In genomic region chrX:52559995-52560394, GRCm38 (mm10) we compare ENCODE assay signal across 26 mouse cellular contexts. TPM values are rescaled to one million over a fixed set of nuclear protein-coding genes. Genes with fewer than 3 reads are reported as not detected.
DNase-seq lines count a peak whose midpoint lies in the region; ATAC-seq and TF ChIP-seq lines count a peak whose summit lies in the region.
"Had no signal": no experiment of that assay in that cellular context is flagged by ENCODE, and none has a peak within 500 bp of the region (broad histone marks: within the 10 kb centered on the region; RNA-seq: fewer than 3 reads in every experiment).

No protein-coding gene starts in this region.

- no peaks in the 10 kb centered on the region for H3K4me1 ChIP-seq in liver, adult 2 months (ENCODE audit: control insufficient read depth, insufficient read depth, low read length)
- no peaks in the 10 kb centered on the region for H3K4me1 ChIP-seq in liver, embryonic 11.5 days (replicated peaks; ENCODE audit: control insufficient read depth, insufficient read depth, low read length)
- H3K4me1 ChIP-seq in CH12.LX (ENCODE audit: control insufficient read depth in 1 of 2, insufficient read depth in 2 of 2), result no peaks in the 10 kb centered on the region
- no peaks in the 10 kb centered on the region for H3K4me1 ChIP-seq in hindbrain, embryonic 13.5 days (replicated peaks)
- H3K4me1 ChIP-seq: embryonic facial prominence, embryonic 10.5 days; embryonic facial prominence, embryonic 12.5 days; forebrain, embryonic 13.5 days; forebrain, embryonic 15.5 days had no signal

- H3K4me2 ChIP-seq in liver, embryonic 11.5 days, result no peak overlapping the region
- H3K4me2 ChIP-seq in CH12.LX (ENCODE audit: insufficient read depth, low read depth, poor library complexity, severe bottlenecking), result peak overlapping the region; percentile 50; the same call in 1 of the 2 replicates
- H3K4me2 ChIP-seq in hindbrain, embryonic 13.5 days, result no peak overlapping the region
- H3K4me2 ChIP-seq: embryonic facial prominence, embryonic 12.5 days; forebrain, embryonic 13.5 days; forebrain, embryonic 15.5 days had no signal

- no peak for TF ChIP-seq CTCF in liver, adult 2 months (IDR thresholded peaks at IDR 0.05; ENCODE audit: low read depth, low read length)
- TF ChIP-seq CTCF in CH12.LX (conservative IDR thresholded peaks at IDR 0.05 in 1 of 2, IDR thresholded peaks at IDR 0.05 in 1 of 2; ENCODE audit: low read depth in 2 of 2, low read length in 2 of 2), result no peak

- no peak overlapping the region for H3K27ac ChIP-seq in liver, adult 2 months (replicated peaks; ENCODE audit: insufficient read depth, low read depth, low read length)
- no peak overlapping the region for H3K27ac ChIP-seq in liver, embryonic 11.5 days (ENCODE audit: low read depth, low read length)
- H3K27ac ChIP-seq in CH12.LX (ENCODE audit: insufficient read depth, low read depth), result no peak overlapping the region
- no peak overlapping the region for H3K27ac ChIP-seq in hindbrain, embryonic 13.5 days
- H3K27ac ChIP-seq: embryonic facial prominence, embryonic 10.5 days; embryonic facial prominence, embryonic 12.5 days; forebrain, embryonic 13.5 days; forebrain, embryonic 15.5 days had no signal

- no peak for TF ChIP-seq POLR2A in liver, adult 2 months (IDR thresholded peaks at IDR 0.05; ENCODE audit: extremely low read depth, insufficient read depth, low read length)
- no peak for TF ChIP-seq POLR2A in CH12.LX (IDR thresholded peaks at IDR 0.05; ENCODE audit: low read depth, low read length)

- no peak overlapping the region for H3K4me3 ChIP-seq in liver, adult 2 months (ENCODE audit: insufficient read depth, low read depth, low read length)
- H3K4me3 ChIP-seq in liver, embryonic 11.5 days (ENCODE audit: low read depth, low read length), result no peak overlapping the region
- no peak overlapping the region for H3K4me3 ChIP-seq in CH12.LX (replicated peaks in 1 of 3; ENCODE audit: low read depth in 2 of 3, low read length in 2 of 3, poor library complexity in 1 of 3)
- H3K4me3 ChIP-seq in hindbrain, embryonic 13.5 days, result no peak overlapping the region
- H3K4me3 ChIP-seq: embryonic facial prominence, embryonic 10.5 days; embryonic facial prominence, embryonic 12.5 days; forebrain, embryonic 13.5 days; forebrain, embryonic 15.5 days had no signal

- no peaks in the 10 kb centered on the region for H3K36me3 ChIP-seq in liver, adult 2 months (ENCODE audit: control insufficient read depth, insufficient read depth, low read length)
- no peaks in the 10 kb centered on the region for H3K36me3 ChIP-seq in liver, embryonic 11.5 days (ENCODE audit: control insufficient read depth, insufficient read depth, low read length)
- H3K36me3 ChIP-seq in CH12.LX (replicated peaks in 1 of 2; ENCODE audit: control insufficient read depth in 1 of 2, insufficient read depth in 1 of 2, low read length in 1 of 2), result no peaks in the 10 kb centered on the region
- H3K36me3 ChIP-seq in hindbrain, embryonic 13.5 days, result no peaks in the 10 kb centered on the region
- H3K36me3 ChIP-seq: embryonic facial prominence, embryonic 12.5 days; forebrain, embryonic 15.5 days had no signal

- no peak for TF ChIP-seq RAD21 in CH12.LX (IDR thresholded peaks at IDR 0.05; ENCODE audit: low read depth, low read length)

- H3K9me3 ChIP-seq in liver, embryonic 11.5 days (ENCODE audit: control insufficient read depth, low read length), result no peaks in the 10 kb centered on the region
- no peaks in the 10 kb centered on the region for H3K9me3 ChIP-seq in CH12.LX (replicated peaks; ENCODE audit: low read length)
- H3K9me3 ChIP-seq in hindbrain, embryonic 13.5 days, result no peaks in the 10 kb centered on the region
- H3K9me3 ChIP-seq: embryonic facial prominence, embryonic 10.5 days; embryonic facial prominence, embryonic 12.5 days; forebrain, embryonic 13.5 days; forebrain, embryonic 15.5 days had no signal

- no peaks in the 10 kb centered on the region for H3K79me2 ChIP-seq in liver, adult 2 months (ENCODE audit: control insufficient read depth, insufficient read depth, low read length)
- H3K79me2 ChIP-seq in CH12.LX (replicated peaks; ENCODE audit: control insufficient read depth, extremely low read depth, insufficient read depth, poor library complexity, severe bottlenecking), result no peaks in the 10 kb centered on the region

- in situ Hi-C loops in CH12.LX (cut with MboI; ENCODE audit: low pct_ligation_motif_present, low pct_unique_long_range_greater_than_20kb, low sequenced_read_pairs), result no loop called here

- no peak overlapping the region for H3K9ac ChIP-seq in liver, adult 2 months (ENCODE audit: low read depth, low read length)
- no peak overlapping the region for H3K9ac ChIP-seq in liver, embryonic 11.5 days (ENCODE audit: low read depth, low read length)
- H3K9ac ChIP-seq in CH12.LX (ENCODE audit: insufficient read depth, low read depth), result no peak overlapping the region
- H3K9ac ChIP-seq in hindbrain, embryonic 13.5 days, result no peak overlapping the region
- H3K9ac ChIP-seq: embryonic facial prominence, embryonic 12.5 days; forebrain, embryonic 13.5 days; forebrain, embryonic 15.5 days; forebrain, postnatal 0 days had no signal

- no peaks in the 10 kb centered on the region for H3K27me3 ChIP-seq in liver, adult 2 months (ENCODE audit: control insufficient read depth, insufficient read depth, low read length)
- no peaks in the 10 kb centered on the region for H3K27me3 ChIP-seq in liver, embryonic 11.5 days (replicated peaks; ENCODE audit: control insufficient read depth, insufficient read depth, low read length)
- no peaks in the 10 kb centered on the region for H3K27me3 ChIP-seq in CH12.LX (replicated peaks)
- H3K27me3 ChIP-seq in hindbrain, embryonic 13.5 days, result no peaks in the 10 kb centered on the region
- H3K27me3 ChIP-seq: embryonic facial prominence, embryonic 12.5 days; forebrain, embryonic 15.5 days had no signal

- dilution Hi-C loops in CH12.LX (cut with MboI; ENCODE audit: extremely low pct_ligation_motif_present, extremely low pct_unique_long_range_greater_than_20kb, low sequenced_read_pairs), result no loop called here

- peak; percentile 30 for TF ChIP-seq EP300 in CH12.LX (IDR thresholded peaks at IDR 0.05; ENCODE audit: low read length)

- ATAC-seq in liver, embryonic 11.5 days (replicated peaks; ENCODE audit: low FRiP score), result no peak
- ATAC-seq in granulocyte monocyte progenitor cell, adult 5-6 weeks (replicated peaks; ENCODE audit: poor library complexity, severe bottlenecking), result peak; percentile 87
- ATAC-seq in megakaryocyte progenitor cell, adult 5-6 weeks (replicated peaks; ENCODE audit: poor library complexity), result peak; percentile 60
- ATAC-seq in hindbrain, embryonic 13.5 days (ENCODE audit: low FRiP score), result no peak
- ATAC-seq: activated CD4-positive, CD25-positive, alpha-beta regulatory T cell, adult 4 months; CD4-positive, CD25-positive, alpha-beta regulatory T cell, adult 4 months; forebrain, embryonic 13.5 days; forebrain, embryonic 15.5 days; forebrain, postnatal 0 days; Patski had no signal

- 72% methylated on average over 4 of the region's 4 CpGs for WGBS in liver, adult 2 months
- WGBS in liver, embryonic 11.5 days, result 76% methylated on average over 4 of the region's 4 CpGs
- WGBS in hindbrain, embryonic 13.5 days, result 75% methylated on average over 4 of the region's 4 CpGs

- DNase-seq in liver, adult 2 months (ENCODE audit: extremely low read depth, low read depth, low spot score), result peak; percentile 6
- no peak for DNase-seq in liver, embryonic 11.5 days (ENCODE audit: low spot score)
- DNase-seq in CH12.LX (ENCODE audit: extremely low read depth), result peak; percentile 38
- DNase-seq in embryo, embryonic 9.5 days (ENCODE audit: extremely low spot score), result no peak
- DNase-seq: adrenal gland, adult 8-10 months; adrenal gland, postnatal 14 days; adrenal gland, postnatal 36 days; B cell, adult 2 months; cerebellum, adult 11-12 months; cerebellum, adult 2 months; cerebellum, adult 9-10 months; cerebellum, postnatal 10 days; cerebellum, postnatal 25 days; embryo, embryonic 11 days; forebrain, postnatal 0 days had no signal

TF ChIP-seq in CH12.LX, 34 proteins besides CTCF, POLR2A, EP300 and RAD21:
- TF ChIP-seq PAX5 (IDR thresholded peaks at IDR 0.05; ENCODE audit: low read length) (no peak), ZKSCAN1 (IDR thresholded peaks at IDR 0.05; ENCODE audit: borderline replicate concordance, low read depth, low read length) (no peak), E2F4 (IDR thresholded peaks at IDR 0.05; ENCODE audit: insufficient replicate concordance, low read depth, low read length) (no peak), IRF4 (IDR thresholded peaks at IDR 0.05; ENCODE audit: low read depth, low read length) (peak; percentile 58), NELFE (IDR thresholded peaks at IDR 0.05; ENCODE audit: low read depth, low read length) (no peak), RCOR1 (conservative IDR thresholded peaks at IDR 0.05; ENCODE audit: low read depth, low read length) (no peak)

RNA-seq across cellular contexts. Expression of gene Gpc3, which starts 53.8 kb away (rescaled TPM):
- total RNA-seq in liver, adult 2 months (2014; rRNA removed), result 0.65 and 0.81 TPM in 2 replicates
- 0.86 and 1.6 TPM in 2 replicates for polyA plus RNA-seq in liver, adult 2 months (2012; rRNA removed)
- polyA plus RNA-seq in liver, embryonic 11.5 days (2014; fragmentation: Nextera tagmentation; extraction: Ambion mirVana), result 524 and 545 TPM in 2 replicates
- not detected in 2 replicates for total RNA-seq in CH12.LX (2012; rRNA removed)
- not detected in 2 replicates for total RNA-seq in CH12.LX (2014; rRNA removed)
- polyA plus RNA-seq in CH12.LX (2012; ENCODE audit: insufficient read length, low read depth), result not detected in 2 replicates
- total RNA-seq in granulocyte monocyte progenitor cell, adult 5-6 weeks (2014; fragmentation: Nextera tagmentation), result 2.2 and 6.1 TPM in 2 replicates
- total RNA-seq in granulocyte monocyte progenitor cell, adult 5-6 weeks (2017), result 3.6 and 4.3 TPM in 2 replicates
- total RNA-seq in megakaryocyte progenitor cell, adult 5-6 weeks (2015), result 2.1 and 4.6 TPM in 2 replicates
- 3.5 and 4.9 TPM in 2 replicates for total RNA-seq in megakaryocyte progenitor cell, adult 5-6 weeks (2017)
- polyA plus RNA-seq in hindbrain, embryonic 13.5 days (2015; fragmentation: Nextera tagmentation; extraction: Ambion mirVana), result 109 and 110 TPM in 2 replicates
- total RNA-seq: MEL had no signal
- polyA plus RNA-seq: activated CD4-positive, CD25-positive, alpha-beta regulatory T cell, adult 4 months; CD4-positive, CD25-positive, alpha-beta regulatory T cell, adult 4 months had no signal

Comparison
In these comparisons a context has a peak if more than half of its experiments do, and no peak if none do; other contexts are left out.
1. DNase-seq: peak in liver, adult 2 months (single experiment) and CH12.LX (single experiment); none in liver, embryonic 11.5 days (single experiment) and embryo, embryonic 9.5 days (single experiment).
2. ATAC-seq: peak in granulocyte monocyte progenitor cell, adult 5-6 weeks (single experiment) and megakaryocyte progenitor cell, adult 5-6 weeks (single experiment); none in liver, embryonic 11.5 days (single experiment) and hindbrain, embryonic 13.5 days (single experiment).